Mouse (Mus musculus): ENCODE measurements at regions not wholly inside any gene's neighbourhood (a gene's known extent, or its start where the extent isn't known, plus 50 kb on each side); places are given as distances from the start of the nearest gene placed in this dataset.

- TF ChIP-seq CEBPB (IDR thresholded peaks at IDR 0.05; ENCODE audit: insufficient read depth, poor library complexity, severe bottlenecking) (no peak), POLR2A (IDR thresholded peaks at IDR 0.05; ENCODE audit: insufficient read length, low read depth) (no peak)
These were observed 77.9 kb downstream of the Trim42 start for GRCm38 (mm10) chr9:97291870-97292269.
